Mouse (Mus musculus): ENCODE data around the gene Gldc. TPM values are rescaled to one million over a fixed set of nuclear protein-coding genes. Genes with fewer than 3 reads are reported as not detected.

Gene Gldc
- polyA plus RNA-seq, 1 experiment = 0.63 TPM

GRCm38 (mm10) chr19:30128177-30128576 is 47.1 kb downstream of the Gldc start:
- Histone ChIP-seq H3K4me1 (ENCODE audit: control insufficient read depth, insufficient read depth, low read length) (peaks cover 9% of the 10 kb centered on the region), H3K27ac (ENCODE audit: insufficient read depth, low read length) (no peak overlapping the region), H3K4me3 (ENCODE audit: insufficient read depth, low read length) (no peak overlapping the region)
- TF ChIP-seq POLR2A (IDR thresholded peaks at IDR 0.05; ENCODE audit: low read depth, low read length) (no peak), CTCF (IDR thresholded peaks at IDR 0.05; ENCODE audit: borderline replicate concordance, insufficient read depth, low read length) (no peak)

- H3K27ac ChIP-seq (ENCODE audit: insufficient read depth, low read length) = peak overlapping the region; percentile 62
- peaks cover 9% of the 10 kb centered on the region for H3K4me1 ChIP-seq (ENCODE audit: control insufficient read depth, insufficient read depth, low read length)
- no peak overlapping the region for H3K4me3 ChIP-seq (ENCODE audit: insufficient read depth, low read length)
- TF ChIP-seq POLR2A (IDR thresholded peaks at IDR 0.05; ENCODE audit: low read depth, low read length) = no peak
- TF ChIP-seq CTCF (IDR thresholded peaks at IDR 0.05; ENCODE audit: borderline replicate concordance, insufficient read depth, low read length) = no peak
Observed at GRCm38 (mm10) chr19:30125670-30126059, 49.6 kb downstream of the Gldc start.

- no peak overlapping the region for H3K4me3 ChIP-seq (ENCODE audit: insufficient read depth, low read length)
- TF ChIP-seq CTCF (IDR thresholded peaks at IDR 0.05; ENCODE audit: borderline replicate concordance, insufficient read depth, low read length) (no peak), POLR2A (IDR thresholded peaks at IDR 0.05; ENCODE audit: low read depth, low read length) (no peak)
Observed at GRCm38 (mm10) chr19:30124999-30125669, 50.1 kb downstream of the Gldc start.

DNA sequence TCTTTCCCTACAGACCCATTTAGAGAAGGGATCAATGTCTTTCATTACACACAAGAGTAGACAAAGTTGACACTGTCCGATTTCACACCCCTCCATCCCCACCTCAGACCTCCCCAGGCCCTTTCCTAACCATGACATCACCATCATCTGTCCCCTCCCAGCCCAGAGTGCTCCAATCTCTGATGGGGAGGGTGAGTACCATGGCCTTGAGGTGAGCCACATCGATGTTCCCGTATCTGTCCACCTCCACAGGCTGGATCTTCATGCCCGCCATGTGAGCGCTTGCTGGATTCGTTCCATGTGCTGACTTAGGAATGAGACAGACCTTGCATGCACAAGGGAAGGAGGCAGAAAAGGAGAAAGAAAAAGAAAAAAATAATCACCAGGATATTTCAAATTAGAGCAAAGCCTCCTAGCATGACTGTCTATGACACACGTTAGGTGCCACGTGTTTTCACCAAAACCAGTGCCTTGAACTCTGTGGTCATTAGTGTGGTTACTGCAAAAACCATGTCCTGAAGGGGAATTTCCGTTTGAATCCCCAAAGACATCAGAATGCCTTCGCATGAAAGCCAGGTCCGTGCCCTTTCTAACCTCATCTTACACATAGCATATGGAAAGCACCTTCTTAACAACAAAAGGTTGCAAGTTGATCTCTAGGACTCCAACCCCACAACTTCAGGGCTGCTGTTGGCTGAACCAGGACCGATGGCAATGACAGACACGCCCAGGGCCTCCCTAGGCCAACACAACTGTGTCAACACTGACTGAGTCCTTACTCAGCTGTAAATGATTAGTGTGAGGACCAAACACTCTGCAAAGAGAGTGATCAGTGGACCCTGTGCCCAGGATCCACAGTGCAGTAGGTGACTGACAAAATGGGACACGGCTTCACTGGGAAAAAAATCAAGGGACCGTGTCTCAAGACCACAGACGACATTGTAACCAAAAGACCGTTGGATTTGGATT is 56.6 kb downstream of the Gldc start:
- Histone ChIP-seq H3K27ac (ENCODE audit: insufficient read depth, low read length) (no peak overlapping the region), H3K4me1 (ENCODE audit: control insufficient read depth, insufficient read depth, low read length) (no peaks in the 10 kb centered on the region), H3K4me3 (ENCODE audit: insufficient read depth, low read length) (no peak overlapping the region)
- TF ChIP-seq POLR2A (IDR thresholded peaks at IDR 0.05; ENCODE audit: low read depth, low read length) = no peak
- no peak for TF ChIP-seq CTCF (IDR thresholded peaks at IDR 0.05; ENCODE audit: borderline replicate concordance, insufficient read depth, low read length)

More at GRCm38 (mm10) chr19:30124999-30125669, 50.1 kb downstream of the Gldc start:
- H3K4me1 ChIP-seq (ENCODE audit: control insufficient read depth, insufficient read depth, low read length) = peaks cover 9% of the 10 kb centered on the region
- peak overlapping the region; percentile 62 for H3K27ac ChIP-seq (ENCODE audit: insufficient read depth, low read length)

DNA sequence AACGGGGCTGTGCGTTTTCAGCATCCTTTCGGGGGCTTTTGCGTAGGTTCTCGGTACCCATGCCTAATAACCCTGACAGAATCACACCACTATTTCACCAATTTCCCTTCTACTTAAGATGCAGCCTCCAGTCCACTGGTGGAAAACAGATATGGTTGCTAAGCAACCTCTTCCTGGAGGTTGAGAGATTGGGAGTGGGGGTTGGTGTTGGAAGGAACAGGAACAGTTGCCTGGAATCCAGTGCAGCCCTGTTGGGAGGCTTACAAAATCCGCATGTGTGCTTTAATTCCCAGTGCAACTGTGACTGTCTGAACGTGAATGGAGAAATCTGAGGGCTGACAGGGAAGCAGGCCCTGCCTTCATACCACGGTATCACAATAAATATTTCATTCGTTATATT is 57.5 kb downstream of the Gldc start:
- H3K4me3 ChIP-seq (ENCODE audit: insufficient read depth, low read length) = no peak overlapping the region
- peaks cover 4% of the 10 kb centered on the region; the same call in 1 of the 2 replicates for H3K4me1 ChIP-seq (ENCODE audit: control insufficient read depth, insufficient read depth, low read length)
- TF ChIP-seq POLR2A (IDR thresholded peaks at IDR 0.05; ENCODE audit: low read depth, low read length) (no peak), CTCF (IDR thresholded peaks at IDR 0.05; ENCODE audit: borderline replicate concordance, insufficient read depth, low read length) (no peak)
- H3K27ac ChIP-seq (ENCODE audit: insufficient read depth, low read length) = no peak overlapping the region

GRCm38 (mm10) chr19:30117241-30117640 is 58.0 kb downstream of the Gldc start:
- Histone ChIP-seq H3K27ac (ENCODE audit: insufficient read depth, low read length) (no peak overlapping the region), H3K4me3 (ENCODE audit: insufficient read depth, low read length) (no peak overlapping the region), H3K4me1 (ENCODE audit: control insufficient read depth, insufficient read depth, low read length) (peaks cover 4% of the 10 kb centered on the region; the same call in 1 of the 2 replicates)
- TF ChIP-seq POLR2A (IDR thresholded peaks at IDR 0.05; ENCODE audit: low read depth, low read length) (no peak), CTCF (IDR thresholded peaks at IDR 0.05; ENCODE audit: borderline replicate concordance, insufficient read depth, low read length) (no peak)

DNA sequence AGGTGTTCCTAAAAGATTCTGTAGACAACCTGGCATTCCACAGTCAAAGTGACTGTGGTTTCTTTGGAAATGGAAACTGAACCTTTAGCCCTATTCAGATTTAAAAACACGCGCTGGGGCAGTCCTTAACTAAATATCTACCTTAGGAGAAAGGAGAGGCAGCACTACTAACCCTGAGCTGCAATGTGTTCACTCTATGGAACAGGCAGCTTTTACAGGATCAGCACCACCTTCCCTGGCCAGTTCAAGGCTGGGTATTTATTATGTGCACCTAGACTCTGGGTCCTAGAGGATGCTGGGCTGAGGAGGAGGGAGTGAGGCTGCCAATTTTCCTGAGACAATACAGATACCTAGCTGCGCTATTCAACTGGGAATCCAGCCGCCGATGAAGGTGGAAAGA is 59.6 kb downstream of the Gldc start:
- TF ChIP-seq CTCF (IDR thresholded peaks at IDR 0.05; ENCODE audit: borderline replicate concordance, insufficient read depth, low read length) = no peak
- no peak for TF ChIP-seq POLR2A (IDR thresholded peaks at IDR 0.05; ENCODE audit: low read depth, low read length)
- H3K4me3 ChIP-seq (ENCODE audit: insufficient read depth, low read length) = no peak overlapping the region
- no peak overlapping the region for H3K27ac ChIP-seq (ENCODE audit: insufficient read depth, low read length)
- H3K4me1 ChIP-seq (ENCODE audit: control insufficient read depth, insufficient read depth, low read length) = peaks cover 4% of the 10 kb centered on the region; the same call in 1 of the 2 replicates

DNA sequence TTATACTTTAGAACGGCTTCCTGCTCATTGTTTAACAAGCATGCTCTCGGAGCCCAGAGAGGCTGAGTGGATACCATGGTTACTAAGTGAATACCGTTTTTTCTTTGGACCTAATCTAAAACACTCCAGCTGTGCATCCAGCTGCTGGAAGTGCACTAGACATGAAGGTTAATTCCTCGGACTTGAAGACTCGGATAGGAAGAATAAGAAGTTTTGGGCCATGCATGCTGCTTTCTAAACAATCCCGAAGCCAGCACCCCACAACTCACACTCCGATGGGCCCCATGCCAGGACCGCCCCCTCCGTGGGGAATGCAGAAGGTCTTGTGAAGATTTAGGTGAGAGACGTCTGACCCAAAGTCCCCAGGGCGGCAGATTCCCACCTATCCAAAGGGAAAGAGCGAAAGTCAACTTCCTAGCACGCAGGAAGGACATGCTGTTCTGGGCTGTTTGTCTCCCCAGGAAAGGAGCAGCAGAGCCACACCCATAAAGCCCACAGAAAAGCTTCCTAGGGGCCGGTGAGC is 60.2 kb downstream of the Gldc start:
- Histone ChIP-seq H3K27ac (ENCODE audit: insufficient read depth, low read length) (no peak overlapping the region), H3K4me3 (ENCODE audit: insufficient read depth, low read length) (no peak overlapping the region), H3K4me1 (ENCODE audit: control insufficient read depth, insufficient read depth, low read length) (peaks cover 4% of the 10 kb centered on the region; the same call in 1 of the 2 replicates)
- TF ChIP-seq POLR2A (IDR thresholded peaks at IDR 0.05; ENCODE audit: low read depth, low read length) (no peak), CTCF (IDR thresholded peaks at IDR 0.05; ENCODE audit: borderline replicate concordance, insufficient read depth, low read length) (no peak)

DNA sequence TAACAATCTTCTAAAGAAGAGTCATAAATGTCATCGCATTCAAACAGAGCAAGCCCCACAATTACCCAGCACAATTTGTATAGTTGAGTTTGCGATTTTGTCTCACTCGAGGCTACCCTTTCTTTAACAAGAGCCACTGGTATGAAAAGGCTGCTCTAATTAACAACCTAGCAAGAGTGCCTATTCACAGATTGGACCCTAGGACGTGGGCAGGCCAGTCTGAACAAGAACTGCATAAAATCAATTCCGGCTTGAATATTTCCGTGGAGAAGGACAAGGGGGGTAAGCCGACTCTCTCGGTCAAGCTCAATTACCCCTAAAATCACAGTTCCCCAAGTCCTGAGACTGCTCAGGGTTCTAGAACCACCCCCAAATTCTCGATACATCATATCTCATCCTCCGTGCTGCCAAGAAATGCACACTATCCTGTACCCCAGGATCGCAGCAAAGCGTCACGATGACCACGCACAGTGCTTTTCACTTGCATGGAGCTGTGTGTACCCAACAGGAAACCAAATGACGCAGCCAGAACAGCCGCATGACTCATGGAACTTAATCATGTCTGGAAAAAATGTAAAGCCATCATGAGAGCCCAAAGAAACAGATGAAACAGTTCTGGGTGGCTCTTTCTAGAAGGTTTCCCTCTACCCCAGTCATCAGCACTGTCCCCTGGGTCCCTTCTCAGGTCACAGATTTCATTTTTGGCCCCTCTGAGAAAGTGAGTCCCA is 62.1 kb downstream of the Gldc start:
- Histone ChIP-seq H3K4me1 (ENCODE audit: control insufficient read depth, insufficient read depth, low read length) (peaks cover 4% of the 10 kb centered on the region; the same call in 1 of the 2 replicates), H3K4me3 (ENCODE audit: insufficient read depth, low read length) (no peak overlapping the region), H3K27ac (ENCODE audit: insufficient read depth, low read length) (no peak overlapping the region)
- no peak for TF ChIP-seq CTCF (IDR thresholded peaks at IDR 0.05; ENCODE audit: borderline replicate concordance, insufficient read depth, low read length)
- TF ChIP-seq POLR2A (IDR thresholded peaks at IDR 0.05; ENCODE audit: low read depth, low read length) = no peak
